Mouse (Mus musculus) splenic B cell, adult 2 months (primary cell): ENCODE measurements around the gene Pdpr.

ENCODE experiments used
- DNase-seq: peaks from one replicate; pipeline ENCODE4 v3.0.0-alpha.2; 2011; ENCODE audit warnings: low read depth, low spot score
- H3K27me3 ChIP-seq: 2 replicates; pipeline ENCODE4 v1.6.1; 2012; ENCODE audit warnings: mild to moderate bottlenecking, low read length, moderate library complexity, mixed read lengths; ENCODE audit not compliant: control insufficient read depth, poor library complexity, insufficient read depth, severe bottlenecking
- H3K36me3 ChIP-seq: 2 replicates; pipeline ENCODE4 v1.6.1; 2012; ENCODE audit warnings: mild to moderate bottlenecking, low read length, moderate library complexity, mixed read lengths; ENCODE audit not compliant: control insufficient read depth, poor library complexity, insufficient read depth, severe bottlenecking

The Pdpr gene

GRCm38 (mm10) chr8:111093865-111094718 is at the start of gene Pdpr:
Gene Pdpr (plus strand): TSS chr8:111094630.
- H3K36me3 ChIP-seq = no peaks in the 10 kb centered on the region
- DNase-seq = peak; percentile 94
- no peaks in the 10 kb centered on the region for H3K27me3 ChIP-seq

GRCm38 (mm10) chr8:111048694-111049093 is 45.7 kb upstream of the Pdpr start:
- H3K27me3 ChIP-seq = no peaks in the 10 kb centered on the region
- DNase-seq = peak; percentile 51
- peaks cover 17% of the 10 kb centered on the region; the same call in 1 of the 2 replicates for H3K36me3 ChIP-seq

GRCm38 (mm10) chr8:111049106-111049505 is 45.3 kb upstream of the Pdpr start:
- peaks cover 15% of the 10 kb centered on the region; the same call in 1 of the 2 replicates for H3K36me3 ChIP-seq
- no peaks in the 10 kb centered on the region for H3K27me3 ChIP-seq
- no peak for DNase-seq

GRCm38 (mm10) chr8:111053827-111054518 is 40.5 kb upstream of the Pdpr start:
- peaks cover 5% of the 10 kb centered on the region; the same call in 1 of the 2 replicates for H3K36me3 ChIP-seq
- H3K27me3 ChIP-seq = no peaks in the 10 kb centered on the region
- no peak for DNase-seq

GRCm38 (mm10) chr8:111055031-111055634 is 39.3 kb upstream of the Pdpr start:
- Histone ChIP-seq H3K27me3 (no peaks in the 10 kb centered on the region), H3K36me3 (peaks cover 3% of the 10 kb centered on the region; the same call in 1 of the 2 replicates)
- no peak for DNase-seq

GRCm38 (mm10) chr8:111055661-111056060 is 38.8 kb upstream of the Pdpr start:
- no peak for DNase-seq
- Histone ChIP-seq H3K36me3 (no peaks in the 10 kb centered on the region; the same call in 1 of the 2 replicates), H3K27me3 (no peaks in the 10 kb centered on the region)

GRCm38 (mm10) chr8:111056158-111056663 is 38.2 kb upstream of the Pdpr start, which contains the start of gene Exosc6:
Gene Exosc6 (plus strand): TSS chr8:111056339.
- Histone ChIP-seq H3K36me3 (no peaks in the 10 kb centered on the region; the same call in 1 of the 2 replicates), H3K27me3 (no peaks in the 10 kb centered on the region)
- DNase-seq = peak; percentile 96

GRCm38 (mm10) chr8:111056691-111057293 is 37.6 kb upstream of the Pdpr start:
- Histone ChIP-seq H3K36me3 (no peaks in the 10 kb centered on the region; the same call in 1 of the 2 replicates), H3K27me3 (no peaks in the 10 kb centered on the region)
- no peak for DNase-seq

- DNase-seq = no peak
- H3K27me3 ChIP-seq = no peaks in the 10 kb centered on the region
- no peaks in the 10 kb centered on the region; the same call in 1 of the 2 replicates for H3K36me3 ChIP-seq
Observed at GRCm38 (mm10) chr8:111058946-111059572, 35.4 kb upstream of the Pdpr start.

- H3K36me3 ChIP-seq = no peaks in the 10 kb centered on the region
- no peak for DNase-seq
- H3K27me3 ChIP-seq = no peaks in the 10 kb centered on the region
Observed at GRCm38 (mm10) chr8:111061688-111062071, 32.8 kb upstream of the Pdpr start.

- Histone ChIP-seq H3K27me3 (no peaks in the 10 kb centered on the region), H3K36me3 (no peaks in the 10 kb centered on the region)
- DNase-seq = peak; percentile 89
Observed at GRCm38 (mm10) chr8:111062072-111062757, 32.2 kb upstream of the Pdpr start.

GRCm38 (mm10) chr8:111062893-111063292 is 31.5 kb upstream of the Pdpr start:
- no peak for DNase-seq
- H3K27me3 ChIP-seq = no peaks in the 10 kb centered on the region
- H3K36me3 ChIP-seq = no peaks in the 10 kb centered on the region

- Histone ChIP-seq H3K27me3 (no peaks in the 10 kb centered on the region), H3K36me3 (no peaks in the 10 kb centered on the region; the same call in 1 of the 2 replicates)
- DNase-seq = no peak
Observed at GRCm38 (mm10) chr8:111066308-111066707, 28.1 kb upstream of the Pdpr start.
